Mouse (Mus musculus) stomach, postnatal 0 days (tissue): Measurements from ENCODE around the gene Cep152.

ENCODE experiments used
- CTCF ChIP-seq: IDR thresholded peaks from 2 replicates; pipeline ENCODE4 v1.5.1; 2016; ENCODE audit warnings: antibody characterized with exemption, low read depth, mild to moderate bottlenecking, moderate library complexity
- EP300 ChIP-seq: optimal IDR thresholded peaks from 2 replicates; pipeline ENCODE3; 2016; ENCODE audit warnings: antibody characterized with exemption

- no peak for TF ChIP-seq CTCF
- no peak for TF ChIP-seq EP300
Observed at GRCm38 (mm10) chr2:125620213-125620907, 4.6 kb downstream of the Cep152 start.
